Mouse (Mus musculus) embryonic fibroblast, embryonic 13.5 days (primary cell): ENCODE measurements around the gene AK157302.
"Not testable (repeated sequence)": the region's sequence is repeated elsewhere in the genome, so short reads cannot be mapped to it uniquely, and the experiment has no call there.

Experiments used
- CTCF ChIP-seq: IDR thresholded peaks from 2 replicates; pipeline ENCODE4 v1.5.1; 2011; ENCODE audit warnings: mild to moderate bottlenecking, control low read depth, low read length, moderate library complexity, borderline replicate concordance; ENCODE audit not compliant: insufficient read depth
- POLR2A ChIP-seq: IDR thresholded peaks from 2 replicates; pipeline ENCODE4 v1.6.1; 2011; ENCODE audit warnings: low read depth, mild to moderate bottlenecking, control low read depth, low read length, moderate library complexity

DNA sequence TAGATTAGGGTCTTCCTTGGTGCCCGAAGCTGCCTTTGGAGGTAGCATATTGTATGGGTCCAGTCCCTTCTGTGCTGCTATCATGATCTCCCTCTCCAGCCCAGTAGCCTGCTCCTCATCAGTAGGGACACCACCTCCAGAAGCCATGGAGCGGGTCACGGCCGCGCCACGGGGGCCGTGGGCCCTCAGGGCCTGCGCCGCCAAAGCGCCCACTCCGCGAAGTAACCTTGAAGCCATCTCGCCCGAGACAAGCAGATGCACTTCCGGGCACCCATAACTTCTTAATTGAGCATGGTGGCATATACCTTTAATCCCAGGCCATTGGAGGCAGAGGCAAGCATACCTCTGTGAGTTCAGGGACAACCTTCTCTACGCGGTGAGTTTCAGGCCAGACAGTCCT lies 6.2 kb downstream of the AK157302 start, which contains the start of gene Gm11273:
- not testable (repeated sequence) for TF ChIP-seq CTCF, POLR2A
